Mouse (Mus musculus) heart, adult 2 months (tissue): ENCODE results near the gene Wls.

Experiments
- CTCF ChIP-seq: fragments of 200-600 bp; IDR thresholded peaks from 2 replicates; pipeline ENCODE4 v1.8.1; 2022; ENCODE audit warnings: antibody characterized with exemption, mild to moderate bottlenecking, moderate library complexity
- POLR2A ChIP-seq: fragments of 200-500 bp; IDR thresholded peaks from 2 replicates; pipeline ENCODE4 v1.6.1; 2011; ENCODE audit warnings: mild to moderate bottlenecking, low read depth, low read length, control low read depth; ENCODE audit not compliant: insufficient read depth

DNA sequence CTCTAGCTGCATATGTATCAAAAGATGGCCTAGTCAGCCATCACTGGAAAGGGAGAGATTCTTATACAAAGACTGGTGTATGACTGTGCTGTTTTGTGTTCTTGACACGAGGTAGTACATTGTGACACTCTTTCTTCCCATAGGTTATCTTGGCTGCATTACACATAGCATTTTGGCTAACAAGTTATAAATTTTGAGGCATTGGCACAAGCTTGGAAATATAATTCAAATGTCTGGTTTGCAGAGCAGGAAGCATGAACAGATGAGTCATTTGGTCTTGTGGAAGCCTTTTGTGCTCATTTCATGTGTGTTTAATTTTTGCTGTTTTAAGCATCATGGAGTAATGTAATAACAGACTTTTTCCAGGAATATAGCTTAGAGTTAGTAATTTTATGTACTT, 26.2 kb downstream of the Wls start:
- TF ChIP-seq CTCF: no peak
- TF ChIP-seq POLR2A: no peak
